Mouse (Mus musculus): ENCODE data around the gene Rbp2. TPM values are rescaled to one million over a fixed set of nuclear protein-coding genes. Genes with fewer than 3 reads are reported as not detected.

Gene Rbp2
- polyA plus RNA-seq, 1 experiment from 2014 or later: 0.89 TPM

DNA sequence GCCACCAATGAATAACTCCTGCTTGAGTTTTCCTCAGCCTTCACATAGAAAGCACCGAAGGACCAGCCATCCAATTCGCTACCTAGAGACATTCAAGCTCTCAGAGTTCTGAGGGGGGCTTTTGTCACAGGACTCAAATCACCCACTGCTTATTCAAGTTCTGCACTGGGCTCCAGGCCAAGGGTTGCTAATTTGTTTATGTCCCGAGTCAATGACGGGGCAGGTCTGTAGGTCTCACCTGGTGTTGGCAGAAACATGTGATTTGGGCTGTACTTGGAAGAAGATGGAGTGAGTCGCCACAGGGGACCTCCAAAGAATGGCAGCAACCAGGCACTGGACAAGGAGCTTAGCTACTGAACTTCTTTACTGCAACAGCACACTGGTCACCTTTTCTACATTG lies 5.2 kb downstream of the Rbp2 start:
- Histone ChIP-seq H3K4me3 (no peak overlapping the region), H3K27me3 (replicated peaks) (no peaks in the 10 kb centered on the region), H3K9ac (no peak overlapping the region), H3K4me2 (no peak overlapping the region), H3K4me1 (no peaks in the 10 kb centered on the region), H3K9me3 (no peaks in the 10 kb centered on the region), H3K36me3 (replicated peaks) (no peaks in the 10 kb centered on the region), H3K27ac (no peak overlapping the region)
- WGBS: 81% methylated on average over 5 of the region's 5 CpGs
- no peak for ATAC-seq (replicated peaks)

DNA sequence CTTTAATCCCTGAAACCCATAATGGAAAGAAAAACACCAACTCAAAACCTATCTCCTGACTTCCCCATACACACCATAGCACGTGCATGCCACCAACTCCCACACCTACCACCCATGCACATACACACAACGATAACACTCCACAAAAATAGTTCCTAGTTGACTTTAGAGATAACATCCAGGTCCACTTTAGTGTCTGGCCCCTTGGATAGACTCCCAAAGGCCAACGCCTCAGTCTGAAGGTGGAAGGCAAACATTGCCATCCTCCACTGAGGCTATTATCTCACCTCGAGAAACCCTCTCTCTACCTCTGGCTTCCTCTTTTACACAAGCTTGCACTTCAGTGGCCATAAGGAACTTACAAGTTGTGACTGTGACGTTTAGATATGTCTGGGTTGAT lies 6.3 kb downstream of the Rbp2 start:
- H3K4me2 ChIP-seq: no peak overlapping the region
- no peak for ATAC-seq (replicated peaks)
- no peaks in the 10 kb centered on the region for H3K9me3 ChIP-seq
- H3K27me3 ChIP-seq (replicated peaks): no peaks in the 10 kb centered on the region
- no peak overlapping the region for H3K9ac ChIP-seq
- 83% methylated on average over 5 of the region's 5 CpGs for WGBS
- no peaks in the 10 kb centered on the region for H3K36me3 ChIP-seq (replicated peaks)
- peaks cover 2% of the 10 kb centered on the region; the same call in 1 of the 2 replicates for H3K4me1 ChIP-seq
- H3K4me3 ChIP-seq: no peak overlapping the region
- no peak overlapping the region for H3K27ac ChIP-seq

DNA sequence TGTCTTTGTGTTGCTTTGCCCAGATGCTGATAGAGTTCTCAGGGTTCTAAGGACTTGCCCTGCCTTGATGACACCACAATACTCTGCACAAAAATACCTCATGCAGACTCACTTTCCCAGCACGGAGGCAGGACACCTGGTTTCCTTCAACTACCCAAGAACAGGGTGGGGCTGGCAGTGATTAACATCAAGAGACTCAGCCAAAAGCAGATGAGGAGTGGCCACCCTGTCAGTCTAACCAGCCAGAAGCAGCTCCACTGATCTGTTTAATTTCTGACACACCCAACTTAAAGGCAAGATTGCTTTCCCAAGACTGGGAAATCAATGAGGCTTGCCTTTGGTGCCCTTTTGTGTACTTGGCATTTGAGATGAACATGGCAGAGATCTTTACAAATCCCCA lies 6.9 kb downstream of the Rbp2 start:
- 86% methylated on average over 1 of the region's 1 CpGs for WGBS
- H3K36me3 ChIP-seq (replicated peaks): no peaks in the 10 kb centered on the region
- H3K4me2 ChIP-seq: no peak overlapping the region
- no peak overlapping the region for H3K9ac ChIP-seq
- peaks cover 8% of the 10 kb centered on the region; the same call in 1 of the 2 replicates for H3K4me1 ChIP-seq
- no peaks in the 10 kb centered on the region for H3K9me3 ChIP-seq
- no peak for ATAC-seq (replicated peaks)
- H3K27ac ChIP-seq: no peak overlapping the region
- H3K27me3 ChIP-seq (replicated peaks): no peaks in the 10 kb centered on the region
- no peak overlapping the region for H3K4me3 ChIP-seq

DNA sequence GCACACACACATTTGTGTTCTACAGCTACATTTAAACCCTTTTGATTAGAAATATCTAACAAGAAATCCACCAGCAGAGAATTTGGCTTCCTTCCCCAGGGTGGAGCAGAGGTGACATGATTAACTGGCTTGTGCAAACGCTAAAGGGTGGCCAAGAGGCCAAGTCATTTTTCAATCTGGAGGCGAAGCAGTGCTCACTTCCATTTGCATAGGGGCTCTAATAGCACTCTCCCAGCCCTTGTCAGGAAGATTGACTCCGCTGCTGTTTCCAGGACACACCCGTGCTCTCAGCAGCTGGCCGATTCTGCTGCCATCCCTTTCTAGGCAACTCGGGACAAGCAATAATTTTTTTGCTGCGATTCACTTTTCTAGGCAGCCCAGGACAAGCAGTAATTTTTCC lies 11.2 kb downstream of the Rbp2 start:
- ATAC-seq (replicated peaks): no peak
- 55% methylated on average over 7 of the region's 7 CpGs for WGBS
- H3K9ac ChIP-seq: no peak overlapping the region

DNA sequence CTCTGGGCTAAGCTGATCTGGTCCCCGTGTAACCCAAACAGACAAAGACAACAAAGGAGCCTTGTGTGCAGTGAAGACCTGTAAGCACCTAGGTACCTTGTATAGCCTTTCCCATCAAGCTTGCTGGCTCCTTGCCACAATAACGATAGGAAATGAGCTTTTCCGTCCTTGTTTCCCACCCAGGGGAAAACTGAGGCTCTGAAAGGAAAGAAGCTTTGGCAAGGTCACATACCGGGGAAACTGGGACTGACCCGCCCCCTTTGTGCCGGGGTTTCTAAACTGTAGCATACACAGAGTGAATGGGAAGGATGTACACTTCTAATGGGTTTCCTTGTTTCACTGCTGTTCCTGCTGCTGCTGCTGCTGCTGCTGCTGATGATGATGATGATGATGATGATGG lies 12.1 kb downstream of the Rbp2 start:
- H3K27ac ChIP-seq: no peak overlapping the region

More for the DNA sequence above, 11.2 kb downstream of the Rbp2 start:
- Histone ChIP-seq H3K36me3 (replicated peaks) (no peaks in the 10 kb centered on the region), H3K4me2 (no peak overlapping the region), H3K27ac (no peak overlapping the region), H3K27me3 (replicated peaks) (no peaks in the 10 kb centered on the region), H3K4me1 (peaks cover 8% of the 10 kb centered on the region; the same call in 1 of the 2 replicates), H3K9me3 (no peaks in the 10 kb centered on the region), H3K4me3 (no peak overlapping the region)

DNA sequence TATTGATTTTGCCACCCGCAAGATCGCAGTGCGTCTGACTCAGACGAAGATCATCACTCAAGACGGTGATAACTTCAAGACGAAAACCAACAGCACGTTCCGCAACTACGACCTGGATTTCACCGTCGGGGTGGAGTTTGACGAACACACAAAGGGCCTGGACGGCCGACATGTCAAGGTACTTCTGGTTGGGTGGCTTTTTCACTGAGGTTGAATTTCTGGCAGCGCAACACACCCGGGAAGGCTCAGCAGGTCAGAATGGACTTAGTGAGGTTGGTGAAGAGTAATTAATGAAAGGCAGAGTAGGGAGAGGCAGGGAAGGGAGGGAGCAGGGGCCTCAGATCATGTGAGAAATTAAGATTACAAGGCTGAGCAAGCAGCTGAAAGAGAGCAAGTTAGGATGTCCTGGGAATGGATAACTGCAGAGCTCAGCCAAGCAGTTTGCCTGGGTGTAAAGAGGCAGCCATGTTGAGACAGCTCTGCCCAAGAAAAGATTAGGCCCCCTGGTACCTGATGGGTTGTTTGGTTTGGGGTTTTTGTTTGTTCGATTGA lies 12.9 kb downstream of the Rbp2 start:
- Histone ChIP-seq H3K27ac (no peak overlapping the region), H3K36me3 (replicated peaks) (no peaks in the 10 kb centered on the region), H3K4me2 (no peak overlapping the region), H3K9me3 (no peaks in the 10 kb centered on the region), H3K9ac (no peak overlapping the region), H3K4me1 (peaks cover 8% of the 10 kb centered on the region; the same call in 1 of the 2 replicates), H3K27me3 (replicated peaks) (no peaks in the 10 kb centered on the region), H3K4me3 (no peak overlapping the region)
- 80% methylated on average over 17 of the region's 17 CpGs for WGBS
- no peak for ATAC-seq (replicated peaks)

More for the DNA sequence above, 12.1 kb downstream of the Rbp2 start:
- H3K4me2 ChIP-seq: no peak overlapping the region
- ATAC-seq (replicated peaks): no peak
- no peak overlapping the region for H3K4me3 ChIP-seq
- H3K36me3 ChIP-seq (replicated peaks): no peaks in the 10 kb centered on the region
- H3K4me1 ChIP-seq: peaks cover 8% of the 10 kb centered on the region; the same call in 1 of the 2 replicates
- no peaks in the 10 kb centered on the region for H3K9me3 ChIP-seq
- no peaks in the 10 kb centered on the region for H3K27me3 ChIP-seq (replicated peaks)
- no peak overlapping the region for H3K9ac ChIP-seq
- WGBS: 74% methylated on average over 6 of the region's 6 CpGs

DNA sequence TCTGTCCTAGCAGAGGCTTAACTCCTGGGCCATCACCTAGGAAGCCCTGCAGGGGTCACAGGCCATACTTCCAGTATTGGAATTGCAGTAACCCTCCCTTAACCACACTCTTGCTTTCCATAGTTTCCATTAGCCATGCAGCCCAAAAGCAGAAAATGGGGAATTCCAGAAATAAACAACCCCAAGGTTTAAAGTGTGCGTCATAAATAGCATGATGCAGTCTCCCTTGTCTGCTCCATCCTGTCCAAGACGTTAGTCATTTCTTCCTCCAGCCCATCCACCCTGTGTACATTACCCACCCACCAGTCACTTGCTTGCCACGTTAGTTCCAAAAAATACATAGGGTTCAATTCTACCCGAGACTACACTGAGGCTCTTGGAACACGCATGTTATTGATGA lies 13.7 kb downstream of the Rbp2 start:
- Histone ChIP-seq H3K36me3 (replicated peaks) (no peaks in the 10 kb centered on the region), H3K9me3 (no peaks in the 10 kb centered on the region), H3K9ac (no peak overlapping the region), H3K4me3 (no peak overlapping the region), H3K4me2 (no peak overlapping the region), H3K27me3 (replicated peaks) (no peaks in the 10 kb centered on the region), H3K27ac (no peak overlapping the region), H3K4me1 (peaks cover 8% of the 10 kb centered on the region; the same call in 1 of the 2 replicates)
- ATAC-seq (replicated peaks): no peak
- whole genome bisulfite sequencing: 92% methylated on average over 5 of the region's 5 CpGs

DNA sequence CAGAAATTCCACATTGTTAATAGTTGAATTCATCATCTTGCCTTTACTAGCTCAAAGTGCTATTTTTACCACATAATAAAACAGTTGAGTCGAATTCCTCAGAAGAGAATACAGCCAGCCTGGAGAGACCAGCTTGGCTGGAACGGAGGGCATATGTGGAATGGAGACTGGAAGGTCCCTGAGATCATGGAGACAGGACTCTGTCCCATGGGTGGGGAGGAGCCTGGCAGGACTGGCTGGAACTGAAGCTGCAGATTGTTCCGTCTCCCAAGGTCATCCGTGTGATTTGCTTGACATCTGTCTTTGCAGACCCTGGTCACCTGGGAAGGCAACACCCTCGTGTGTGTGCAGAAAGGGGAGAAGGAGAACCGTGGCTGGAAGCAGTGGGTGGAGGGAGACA lies 21.6 kb downstream of the Rbp2 start:
- H3K9ac ChIP-seq: no peak overlapping the region
- ATAC-seq (replicated peaks): no peak
- no peak overlapping the region for H3K4me3 ChIP-seq
- WGBS: 75% methylated on average over 6 of the region's 6 CpGs
- H3K36me3 ChIP-seq (replicated peaks): no peaks in the 10 kb centered on the region
- no peak overlapping the region for H3K27ac ChIP-seq
- no peaks in the 10 kb centered on the region for H3K27me3 ChIP-seq (replicated peaks)
- no peak overlapping the region for H3K4me2 ChIP-seq
- H3K4me1 ChIP-seq: no peaks in the 10 kb centered on the region
- H3K9me3 ChIP-seq: no peaks in the 10 kb centered on the region

DNA sequence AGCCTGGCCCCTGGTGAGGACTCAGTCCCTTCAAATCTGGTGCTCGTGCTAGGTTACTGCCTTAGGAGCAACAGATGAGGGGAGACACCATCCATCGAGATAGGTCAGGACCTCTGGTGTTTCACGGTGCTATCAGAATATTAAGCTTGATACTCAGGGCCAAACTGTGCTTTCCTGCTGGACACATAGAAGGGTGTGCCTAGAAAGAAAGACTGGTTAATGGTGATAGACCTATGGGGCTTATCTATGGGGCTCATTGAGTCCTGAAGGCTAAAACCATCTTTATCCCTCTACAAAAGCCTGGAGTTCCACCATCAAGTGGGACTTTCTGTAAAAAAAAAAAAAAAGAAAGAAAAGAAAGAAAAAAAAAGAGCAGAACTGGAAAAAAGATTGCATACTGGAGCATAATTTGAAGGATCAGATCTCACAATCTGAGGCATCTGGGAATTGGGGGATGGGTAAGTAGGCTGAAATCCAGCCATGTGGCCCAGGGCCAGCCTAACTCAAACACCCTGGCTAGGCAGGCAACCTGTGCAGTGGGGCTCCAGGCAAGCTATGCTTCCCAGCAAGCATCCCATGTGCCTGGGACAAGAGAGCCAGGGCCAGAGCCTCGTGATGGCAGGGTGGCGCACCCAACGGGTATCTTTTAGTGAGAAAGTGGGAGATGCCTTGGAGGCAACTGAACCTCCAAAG lies 24.6 kb downstream of the Rbp2 start:
- Histone ChIP-seq H3K4me3 (no peak overlapping the region), H3K36me3 (replicated peaks) (no peaks in the 10 kb centered on the region), H3K9me3 (no peaks in the 10 kb centered on the region), H3K9ac (no peak overlapping the region), H3K4me2 (no peak overlapping the region), H3K27ac (no peak overlapping the region), H3K4me1 (no peaks in the 10 kb centered on the region), H3K27me3 (replicated peaks) (no peaks in the 10 kb centered on the region)
- no peak for ATAC-seq (replicated peaks)
- WGBS: 91% methylated on average over 6 of the region's 6 CpGs

DNA sequence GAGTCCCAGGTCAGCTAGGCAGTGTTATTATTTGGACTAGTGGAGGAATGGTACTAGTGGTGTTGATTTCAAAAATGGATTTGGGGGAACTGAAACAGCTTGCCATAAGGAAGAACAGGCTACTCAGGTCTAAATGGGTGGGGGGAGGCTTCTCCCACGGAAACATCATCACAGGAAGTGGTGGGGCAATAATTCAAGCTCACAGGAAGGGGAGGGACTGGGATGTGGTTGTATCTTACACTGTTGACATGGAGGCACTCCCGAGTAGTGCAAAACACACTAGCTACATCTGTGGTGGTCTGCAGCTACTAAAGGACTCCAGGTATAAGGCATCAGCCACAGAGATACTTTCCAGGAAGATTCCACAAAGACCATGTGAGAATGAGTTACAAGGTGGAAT lies 38.0 kb downstream of the Rbp2 start:
- ATAC-seq (replicated peaks): no peak
- no peaks in the 10 kb centered on the region for H3K27me3 ChIP-seq (replicated peaks)
- H3K4me2 ChIP-seq: no peak overlapping the region
- H3K4me1 ChIP-seq: peaks cover 24% of the 10 kb centered on the region
- no peak overlapping the region for H3K9ac ChIP-seq
- no peaks in the 10 kb centered on the region for H3K36me3 ChIP-seq (replicated peaks)
- H3K27ac ChIP-seq: 0 out of 2 replicates have a peak overlapping the region, but pooled peaks have one; percentile 43
- H3K9me3 ChIP-seq: no peaks in the 10 kb centered on the region
- H3K4me3 ChIP-seq: no peak overlapping the region
- WGBS: 84% methylated on average over 2 of the region's 2 CpGs

DNA sequence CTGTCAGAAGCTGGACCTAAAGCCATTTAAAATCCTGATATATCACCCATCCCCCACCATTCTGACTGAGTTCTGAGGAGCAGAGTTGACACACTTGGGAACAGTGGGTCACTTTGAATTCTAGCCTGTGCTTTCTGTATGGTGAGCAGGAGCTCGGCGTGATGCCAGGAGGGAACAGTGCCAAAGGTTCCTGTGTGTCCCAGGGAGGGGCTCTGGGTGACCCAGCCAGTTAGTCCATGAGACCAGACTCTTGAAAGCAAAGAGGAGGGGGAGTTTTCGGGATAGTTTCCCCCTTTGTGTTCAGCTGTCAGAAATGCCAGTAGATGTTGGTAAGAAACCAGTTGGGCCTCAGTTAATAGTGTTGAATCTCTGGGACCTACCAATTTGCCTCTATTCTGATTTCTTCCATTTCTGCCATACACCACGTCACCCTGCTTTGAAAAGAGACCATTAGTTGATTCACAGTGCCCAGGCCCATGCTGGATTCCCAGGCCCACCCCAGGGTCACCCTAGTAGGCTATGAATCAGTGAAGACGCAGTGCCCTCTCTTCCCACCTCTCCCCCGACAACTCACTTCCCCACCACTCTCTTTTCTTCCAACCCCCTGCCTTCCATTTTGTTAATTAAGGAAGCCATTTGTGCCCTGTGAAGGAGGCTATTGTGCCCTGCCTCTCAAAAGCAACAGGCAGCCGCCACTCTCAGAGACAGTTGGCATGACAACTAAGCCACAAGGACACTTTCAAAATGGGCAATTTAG lies 39.0 kb downstream of the Rbp2 start:
- Histone ChIP-seq H3K27me3 (replicated peaks) (no peaks in the 10 kb centered on the region), H3K27ac (peak overlapping the region; percentile 60), H3K9ac (no peak overlapping the region), H3K4me3 (no peak overlapping the region), H3K36me3 (replicated peaks) (no peaks in the 10 kb centered on the region), H3K4me2 (no peak overlapping the region), H3K9me3 (no peaks in the 10 kb centered on the region), H3K4me1 (peaks cover 24% of the 10 kb centered on the region)
- ATAC-seq (replicated peaks): peak; percentile 86
- 39% methylated on average over 7 of the region's 7 CpGs for WGBS

DNA sequence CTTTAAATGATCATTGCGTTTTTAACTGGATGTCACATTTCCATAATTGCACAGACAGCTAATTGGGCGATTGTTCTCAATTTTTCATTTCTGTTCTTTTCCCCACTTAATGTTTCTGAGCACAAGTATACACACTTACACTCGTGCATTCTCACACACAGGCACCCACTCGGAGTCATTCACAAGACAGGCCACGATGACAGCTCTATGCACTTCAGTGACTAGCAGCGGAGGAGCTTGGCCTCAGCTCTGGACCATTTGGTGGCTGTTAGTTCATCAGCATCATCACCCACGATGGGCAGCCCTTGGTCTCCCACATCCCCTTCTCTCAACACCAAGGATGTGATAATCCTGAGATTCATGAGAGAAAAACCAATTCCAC lies 39.6 kb downstream of the Rbp2 start:
- Histone ChIP-seq H3K4me1 (peaks cover 24% of the 10 kb centered on the region), H3K27ac (peak overlapping the region; percentile 60), H3K4me2 (no peak overlapping the region), H3K9me3 (no peaks in the 10 kb centered on the region), H3K27me3 (replicated peaks) (no peaks in the 10 kb centered on the region), H3K4me3 (no peak overlapping the region), H3K9ac (no peak overlapping the region), H3K36me3 (replicated peaks) (no peaks in the 10 kb centered on the region)
- WGBS: 29% methylated on average over 7 of the region's 7 CpGs
- ATAC-seq (replicated peaks): 0 out of 2 replicates have a peak, but pooled peaks have one; percentile 50
